Mouse (Mus musculus) megakaryocyte, embryonic 14.5 days (primary cell): ENCODE data around the gene Zfp444.
"Not testable (repeated sequence)": the region's sequence is repeated elsewhere in the genome, so short reads cannot be mapped to it uniquely, and the experiment has no call there.

ENCODE experiments used
- FLI1 ChIP-seq: IDR thresholded peaks from 2 replicates; pipeline ENCODE4 v1.6.1; 2012; ENCODE audit warnings: low read length, inconsistent platforms, mixed read lengths
- GATA1 ChIP-seq: IDR thresholded peaks from 3 replicates; pipeline ENCODE4 v1.6.1; 2012; ENCODE audit warnings: mixed read lengths, low read length, inconsistent platforms, borderline replicate concordance

DNA sequence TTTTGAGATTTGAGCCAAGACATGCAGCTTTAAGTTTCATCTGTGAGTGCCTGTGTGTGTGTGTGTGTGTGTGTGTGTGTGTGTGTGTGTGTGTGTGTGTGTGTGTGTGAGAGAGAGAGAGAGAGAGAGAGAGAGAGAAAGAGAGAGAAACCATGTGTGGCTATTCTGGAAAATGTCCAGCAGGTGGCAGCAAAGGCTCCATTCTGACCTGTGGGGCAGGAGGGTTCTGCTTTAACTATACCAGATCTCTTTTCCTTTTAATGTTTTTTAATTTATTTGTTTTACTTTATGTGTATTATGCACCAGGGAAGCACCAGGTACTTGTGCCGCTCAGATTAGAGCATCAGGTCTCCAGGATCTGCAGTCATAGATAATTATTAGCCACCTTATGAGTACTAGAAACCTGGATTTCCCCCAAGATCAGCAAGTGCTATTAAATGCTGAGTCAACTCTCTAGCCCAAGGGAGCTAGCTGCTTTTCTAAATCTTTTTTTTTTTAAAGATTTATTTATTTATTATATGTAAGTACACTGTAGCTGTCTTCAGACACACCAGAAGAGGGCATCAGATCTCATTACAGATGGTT lies 68.9 kb downstream of the Zfp444 start:
- TF ChIP-seq GATA1, FLI1: not testable (repeated sequence)
